Mouse (Mus musculus): ENCODE measurements around the gene Ddx4.

GRCm38 (mm10) chr13:112621592-112621991 lies 30.7 kb downstream of the Ddx4 start:
- TF ChIP-seq CTCF (IDR thresholded peaks at IDR 0.05; ENCODE audit: borderline replicate concordance, insufficient read depth, low read length) (no peak), POLR2A (IDR thresholded peaks at IDR 0.05; ENCODE audit: low read depth, low read length) (no peak)
